Mouse (Mus musculus): ENCODE measurements at regions not wholly inside any gene's neighbourhood (a gene's known extent, or its start where the extent isn't known, plus 50 kb on each side); places are given as distances from the start of the nearest gene placed in this dataset.
"Not testable (repeated sequence)": the region's sequence is repeated elsewhere in the genome, so short reads cannot be mapped to it uniquely, and the experiment has no call there.

GRCm38 (mm10) chr6:68201448-68201847, 665.9 kb upstream of the Tacstd2 start:
- DNase-seq (ENCODE audit: low spot score) (no peak), ATAC-seq (no peak)
- 29% methylated on average over 2 of the region's 2 CpGs for WGBS

DNA sequence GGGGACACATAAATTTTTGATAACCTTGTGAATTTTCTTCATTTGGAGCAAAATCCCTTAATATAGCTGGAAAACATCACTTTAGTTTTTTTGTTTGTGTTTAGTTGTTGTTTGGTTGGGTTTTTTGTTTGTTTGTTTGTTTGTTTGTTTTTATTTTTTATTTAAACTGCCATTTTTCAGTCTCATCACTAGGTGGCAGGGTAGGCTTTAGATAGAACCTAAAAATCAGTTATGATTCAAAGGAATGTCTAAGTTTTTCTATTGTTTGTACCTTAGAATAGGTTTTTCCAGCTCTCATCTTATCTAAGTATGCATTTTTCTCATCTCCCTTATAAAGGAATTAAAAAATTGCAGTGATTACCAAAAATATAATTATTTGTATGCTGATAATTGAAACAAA, 662.4 kb upstream of the Tacstd2 start:
- H3K9me3 ChIP-seq (ENCODE audit: low read length) = no peaks in the 10 kb centered on the region
- H3K27me3 ChIP-seq (replicated peaks; ENCODE audit: insufficient read depth, low read length) = no peaks in the 10 kb centered on the region
- H3K4me3 ChIP-seq (ENCODE audit: low read depth, low read length) = no peak overlapping the region
- no peaks in the 10 kb centered on the region for H3K4me1 ChIP-seq (ENCODE audit: insufficient read depth, low read depth, low read length)
- no peak overlapping the region for H3K4me2 ChIP-seq (replicated peaks; ENCODE audit: low read depth, low read length)
- H3K36me3 ChIP-seq (ENCODE audit: insufficient read depth, low read length) = no peaks in the 10 kb centered on the region
- TF ChIP-seq EP300 (IDR thresholded peaks at IDR 0.05) (no peak), CTCF (IDR thresholded peaks at IDR 0.05) (no peak)
- DNase-seq (ENCODE audit: low spot score) (no peak), ATAC-seq (no peak)
- H3K9ac ChIP-seq (replicated peaks; ENCODE audit: low read depth) = no peak overlapping the region
- H3K27ac ChIP-seq (ENCODE audit: low read length) = no peak overlapping the region

More at GRCm38 (mm10) chr6:68201448-68201847, 665.9 kb upstream of the Tacstd2 start:
- Histone ChIP-seq H3K36me3 (ENCODE audit: insufficient read depth, low read length) (no peaks in the 10 kb centered on the region), H3K27me3 (replicated peaks; ENCODE audit: insufficient read depth, low read length) (no peaks in the 10 kb centered on the region), H3K4me2 (replicated peaks; ENCODE audit: low read depth, low read length) (no peak overlapping the region), H3K9ac (replicated peaks; ENCODE audit: low read depth) (no peak overlapping the region), H3K27ac (ENCODE audit: low read length) (no peak overlapping the region), H3K4me3 (ENCODE audit: low read depth, low read length) (no peak overlapping the region), H3K4me1 (ENCODE audit: insufficient read depth, low read depth, low read length) (no peaks in the 10 kb centered on the region), H3K9me3 (ENCODE audit: low read length) (no peaks in the 10 kb centered on the region)
- TF ChIP-seq EP300 (IDR thresholded peaks at IDR 0.05) = no peak

GRCm38 (mm10) chr6:68164792-68165191, 629.2 kb upstream of the Tacstd2 start:
- Histone ChIP-seq H3K9me3 (ENCODE audit: low read length) (no peaks in the 10 kb centered on the region), H3K27me3 (replicated peaks; ENCODE audit: insufficient read depth, low read length) (no peaks in the 10 kb centered on the region), H3K4me2 (replicated peaks; ENCODE audit: low read depth, low read length) (no peak overlapping the region), H3K27ac (ENCODE audit: low read length) (no peak overlapping the region), H3K4me1 (ENCODE audit: insufficient read depth, low read depth, low read length) (no peaks in the 10 kb centered on the region), H3K9ac (replicated peaks; ENCODE audit: low read depth) (no peak overlapping the region), H3K36me3 (ENCODE audit: insufficient read depth, low read length) (no peaks in the 10 kb centered on the region), H3K4me3 (ENCODE audit: low read depth, low read length) (no peak overlapping the region)
- 53% methylated on average over 4 of the region's 4 CpGs for WGBS
- DNase-seq (ENCODE audit: low spot score) (peak; percentile 12), ATAC-seq (peak; percentile 28; the same call in 1 of the 2 replicates)
- no peak for TF ChIP-seq CTCF (IDR thresholded peaks at IDR 0.05)

DNA sequence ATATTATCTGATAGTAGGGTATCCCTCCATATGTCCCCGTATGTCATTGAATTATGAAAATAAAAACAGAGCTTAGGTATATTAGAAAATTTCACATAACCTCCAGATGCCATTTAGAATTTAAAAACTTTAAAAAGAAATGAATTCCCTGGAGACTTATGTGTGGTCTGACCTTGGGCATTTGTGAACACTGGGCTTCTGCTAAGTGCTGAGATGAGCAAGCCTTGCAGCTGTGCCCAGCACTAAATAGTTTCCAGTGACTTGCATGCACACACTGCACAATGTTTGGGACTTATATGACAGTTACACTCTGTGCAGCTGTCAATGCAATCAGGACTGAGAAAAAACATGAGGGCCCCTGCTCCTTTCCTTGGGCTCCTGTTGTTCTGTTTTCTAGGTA, 628.5 kb upstream of the Tacstd2 start:
- not testable (repeated sequence) for H3K4me2 ChIP-seq (replicated peaks; ENCODE audit: low read depth, low read length); H3K9me3 ChIP-seq (ENCODE audit: low read length); H3K9ac ChIP-seq (replicated peaks; ENCODE audit: low read depth); H3K27ac ChIP-seq (ENCODE audit: low read length); ATAC-seq; H3K36me3 ChIP-seq (ENCODE audit: insufficient read depth, low read length); H3K27me3 ChIP-seq (replicated peaks; ENCODE audit: insufficient read depth, low read length); H3K4me3 ChIP-seq (ENCODE audit: low read depth, low read length); H3K4me1 ChIP-seq (ENCODE audit: insufficient read depth, low read depth, low read length); DNase-seq (ENCODE audit: low spot score)
- WGBS = 86% methylated on average over 1 of the region's 1 CpGs

DNA sequence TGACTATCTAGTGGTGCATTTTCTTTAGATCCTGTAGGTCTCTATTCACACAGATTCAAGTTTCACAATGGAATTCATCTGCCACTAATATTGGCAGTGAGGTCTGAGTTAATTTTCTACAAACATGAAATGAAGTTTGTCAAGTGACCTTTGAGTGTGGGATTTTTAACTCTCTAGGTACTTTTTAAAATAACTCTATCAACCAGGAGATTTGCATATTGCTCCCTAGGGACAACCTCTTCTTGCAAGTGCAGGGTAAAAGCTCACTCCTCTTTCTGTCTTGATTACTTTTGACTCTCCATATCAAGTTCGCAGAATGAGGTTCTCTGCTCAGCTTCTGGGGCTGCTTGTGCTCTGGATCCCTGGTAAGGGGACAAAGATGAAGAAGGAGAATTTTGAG, 616.0 kb upstream of the Tacstd2 start:
- no peaks in the 10 kb centered on the region for H3K4me1 ChIP-seq (ENCODE audit: insufficient read depth, low read depth, low read length)
- DNase-seq (ENCODE audit: low spot score) = no peak
- H3K9ac ChIP-seq (replicated peaks; ENCODE audit: low read depth) = no peak overlapping the region
- H3K27ac ChIP-seq (ENCODE audit: low read length) = no peak overlapping the region
- H3K4me3 ChIP-seq (ENCODE audit: low read depth, low read length) = no peak overlapping the region
- TF ChIP-seq CTCF (IDR thresholded peaks at IDR 0.05) (no peak), EP300 (IDR thresholded peaks at IDR 0.05) (no peak)
- no peaks in the 10 kb centered on the region for H3K27me3 ChIP-seq (replicated peaks; ENCODE audit: insufficient read depth, low read length)
- ATAC-seq = no peak
- no peak overlapping the region for H3K4me2 ChIP-seq (replicated peaks; ENCODE audit: low read depth, low read length)
- 66% methylated on average over 1 of the region's 1 CpGs for WGBS
- no peaks in the 10 kb centered on the region for H3K36me3 ChIP-seq (ENCODE audit: insufficient read depth, low read length)
- H3K9me3 ChIP-seq (ENCODE audit: low read length) = no peaks in the 10 kb centered on the region

DNA sequence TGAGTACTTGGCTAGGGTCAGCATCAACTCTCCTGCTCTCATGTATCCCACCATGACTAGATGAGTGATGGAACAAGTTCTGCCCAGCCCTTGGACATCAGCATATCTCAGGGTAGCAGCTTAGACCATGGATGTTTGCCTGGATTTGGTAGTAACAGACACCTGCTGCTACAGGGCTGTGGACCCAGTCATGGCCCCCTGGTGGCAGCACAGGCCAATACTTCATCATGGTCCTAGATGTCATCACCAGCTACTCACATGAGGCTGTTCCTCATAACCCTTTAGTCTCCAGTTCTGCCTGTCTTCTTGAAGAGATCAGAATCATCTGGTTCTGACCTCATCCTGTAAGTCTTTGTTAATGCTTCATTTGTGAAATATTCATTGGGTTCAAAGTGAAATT, 566.9 kb upstream of the Tacstd2 start:
- Histone ChIP-seq H3K36me3 (ENCODE audit: insufficient read depth, low read length) (no peaks in the 10 kb centered on the region), H3K9ac (replicated peaks; ENCODE audit: low read depth) (no peak overlapping the region), H3K4me3 (ENCODE audit: low read depth, low read length) (no peak overlapping the region), H3K4me1 (ENCODE audit: insufficient read depth, low read depth, low read length) (no peaks in the 10 kb centered on the region), H3K27me3 (replicated peaks; ENCODE audit: insufficient read depth, low read length) (no peaks in the 10 kb centered on the region), H3K9me3 (ENCODE audit: low read length) (no peaks in the 10 kb centered on the region), H3K27ac (ENCODE audit: low read length) (no peak overlapping the region), H3K4me2 (replicated peaks; ENCODE audit: low read depth, low read length) (no peak overlapping the region)
- no peak for DNase-seq (ENCODE audit: low spot score)
- ATAC-seq = no peak
- TF ChIP-seq EP300 (IDR thresholded peaks at IDR 0.05) (no peak), CTCF (IDR thresholded peaks at IDR 0.05) (no peak)

Measured in lung, postnatal 0 days (tissue).